Mouse (Mus musculus) MEL (cell line): ENCODE data around the gene Smo. TPM values are rescaled to one million over a fixed set of nuclear protein-coding genes. Genes with fewer than 3 reads are reported as not detected.

Source experiments
- DNase-seq: peaks from one replicate; pipeline ENCODE4 v3.0.0; 2011; ENCODE audit warnings: low read depth, low spot score
- H3K27ac ChIP-seq: 2 replicates; pipeline ENCODE4 v1.5.1; 2012; ENCODE audit warnings: low read depth, mild to moderate bottlenecking, control low read depth, low read length, moderate library complexity; ENCODE audit not compliant: control insufficient read depth
- H3K27me3 ChIP-seq, 2 experiments: fragments of 150-350 bp in 1 of 2; sonication (generic) in 1 of 2; 2 replicates each; pipeline ENCODE4 v1.6.1; 2012; ENCODE audit warnings: low read length in 2 of 2, mild to moderate bottlenecking in 2 of 2, improper control_type of control experiment in 1 of 2, moderate library complexity in 1 of 2; ENCODE audit not compliant: insufficient read depth in 2 of 2, control insufficient read depth in 1 of 2
- H3K36me3 ChIP-seq, 2 experiments: 2 replicates each; pipeline ENCODE4 v1.6.1; 2012 to 2014; ENCODE audit warnings: low read length in 2 of 2, improper control_type of control experiment in 1 of 2, inconsistent platforms in 1 of 2, mild to moderate bottlenecking in 1 of 2; ENCODE audit not compliant: insufficient read depth in 2 of 2, control insufficient read depth in 1 of 2
- H3K4me1 ChIP-seq, 2 experiments: fragments of 150-350 bp in 1 of 2; sonication (generic) in 1 of 2; 2 replicates each; pipeline ENCODE4 v1.6.1; 2012; ENCODE audit warnings: low read length in 2 of 2, improper control_type of control experiment in 1 of 2, mild to moderate bottlenecking in 1 of 2; ENCODE audit not compliant: insufficient read depth in 2 of 2, control insufficient read depth in 1 of 2
- H3K4me3 ChIP-seq, 2 experiments: fragments of 150-350 bp in 1 of 2; sonication (generic) in 1 of 2; 2 replicates each; pipeline ENCODE4 v1.5.1; 2012; ENCODE audit warnings: low read depth in 2 of 2, low read length in 2 of 2, mild to moderate bottlenecking in 2 of 2, moderate library complexity in 2 of 2, control low read depth in 1 of 2, improper control_type of control experiment in 1 of 2; ENCODE audit not compliant: control insufficient read depth in 1 of 2, insufficient read depth in 1 of 2
- H3K79me2 ChIP-seq: 2 replicates; pipeline ENCODE4 v1.6.1; 2012; ENCODE audit warnings: mild to moderate bottlenecking, low read length, moderate library complexity; ENCODE audit not compliant: control insufficient read depth, poor library complexity, insufficient read depth
- H3K9ac ChIP-seq: 2 replicates; pipeline ENCODE4 v1.6.1; 2012; ENCODE audit warnings: low read depth, mild to moderate bottlenecking, control low read depth, low read length, moderate library complexity; ENCODE audit not compliant: control insufficient read depth, poor library complexity, severe bottlenecking
- H3K9me3 ChIP-seq: fragments of 150-350 bp; sonication (generic); replicated peaks from 2 replicates; pipeline ENCODE4 v1.6.1; 2012; ENCODE audit warnings: mild to moderate bottlenecking, low read length, improper control_type of control experiment, moderate library complexity; ENCODE audit not compliant: insufficient read depth
- BHLHE40 ChIP-seq: IDR thresholded peaks from 2 replicates; pipeline ENCODE4 v1.6.1; 2012; ENCODE audit warnings: low read depth, mild to moderate bottlenecking, inconsistent platforms, low read length, improper control_type of control experiment, borderline replicate concordance
- CHD1 ChIP-seq: IDR thresholded peaks from 2 replicates; pipeline ENCODE4 v1.6.1; 2012; ENCODE audit warnings: low read depth, mild to moderate bottlenecking, inconsistent platforms, low read length, improper control_type of control experiment
- ELF1 ChIP-seq: IDR thresholded peaks from 2 replicates; pipeline ENCODE4 v1.6.1; 2014; ENCODE audit warnings: low read depth, mild to moderate bottlenecking, inconsistent platforms, low read length, improper control_type of control experiment, moderate library complexity
- EP300 ChIP-seq, 2 experiments: IDR thresholded peaks; 2 replicates each; pipeline ENCODE4 v1.6.1; 2011; ENCODE audit warnings: improper control_type of control experiment in 2 of 2, low read length in 2 of 2, low read depth in 1 of 2, mild to moderate bottlenecking in 1 of 2
- ETS1 ChIP-seq: IDR thresholded peaks from 2 replicates; pipeline ENCODE4 v1.6.1; 2012; ENCODE audit warnings: low read depth, mild to moderate bottlenecking, inconsistent platforms, low read length, improper control_type of control experiment, moderate library complexity
- GABPA ChIP-seq: IDR thresholded peaks from 2 replicates; pipeline ENCODE4 v1.6.1; 2012; ENCODE audit warnings: low read depth, mild to moderate bottlenecking, inconsistent platforms, low read length, improper control_type of control experiment, moderate library complexity
- GATA1 ChIP-seq: IDR thresholded peaks from 2 replicates; pipeline ENCODE4 v1.6.1; 2011; ENCODE audit warnings: low read depth, low read length, improper control_type of control experiment
- HCFC1 ChIP-seq: IDR thresholded peaks from 2 replicates; pipeline ENCODE4 v1.6.1; 2012; ENCODE audit warnings: low read depth, mild to moderate bottlenecking, inconsistent platforms, low read length, improper control_type of control experiment, moderate library complexity
- JUND ChIP-seq: IDR thresholded peaks from 2 replicates; pipeline ENCODE4 v1.6.1; 2011; ENCODE audit warnings: low read depth, mild to moderate bottlenecking, improper control_type of control experiment, low read length
- MAX ChIP-seq: IDR thresholded peaks from 2 replicates; pipeline ENCODE4 v1.6.1; 2011; ENCODE audit warnings: low read length, improper control_type of control experiment
- MAZ ChIP-seq: IDR thresholded peaks from 2 replicates; pipeline ENCODE4 v1.6.1; 2012; ENCODE audit warnings: low read depth, mild to moderate bottlenecking, inconsistent platforms, low read length, improper control_type of control experiment
- MEF2A ChIP-seq: IDR thresholded peaks from 2 replicates; pipeline ENCODE4 v1.6.1; 2014; ENCODE audit warnings: low read depth, mild to moderate bottlenecking, inconsistent platforms, low read length, improper control_type of control experiment; ENCODE audit not compliant: poor library complexity, insufficient replicate concordance, severe bottlenecking; ENCODE audit errors: extremely low read depth
- MYB ChIP-seq: IDR thresholded peaks from 2 replicates; pipeline ENCODE4 v1.6.1; 2011; ENCODE audit warnings: mild to moderate bottlenecking, low read depth, low read length, improper control_type of control experiment
- POLR2AphosphoS2 ChIP-seq: IDR thresholded peaks from 2 replicates; pipeline ENCODE4 v1.6.1; 2011; ENCODE audit warnings: low read length, improper control_type of control experiment
- POLR2AphosphoS5 ChIP-seq: IDR thresholded peaks from 2 replicates; pipeline ENCODE4 v1.6.1; 2012; ENCODE audit warnings: low read depth, borderline replicate concordance, mild to moderate bottlenecking, inconsistent platforms, low read length, moderate library complexity, mixed read lengths
- RCOR1 ChIP-seq: IDR thresholded peaks from 2 replicates; pipeline ENCODE4 v1.6.1; 2012; ENCODE audit warnings: low read depth, mild to moderate bottlenecking, inconsistent platforms, low read length, improper control_type of control experiment
- SIN3A ChIP-seq: IDR thresholded peaks from 2 replicates; pipeline ENCODE4 v1.6.1; 2012; ENCODE audit warnings: low read length, improper control_type of control experiment, inconsistent platforms
- SMC3 ChIP-seq: IDR thresholded peaks from 2 replicates; pipeline ENCODE4 v1.6.1; 2011; ENCODE audit warnings: low read depth, low read length, improper control_type of control experiment
- TCF12 ChIP-seq: IDR thresholded peaks from 2 replicates; pipeline ENCODE4 v1.6.1; 2014; ENCODE audit warnings: low read depth, mild to moderate bottlenecking, inconsistent platforms, low read length, improper control_type of control experiment, moderate library complexity
- UBTF ChIP-seq: IDR thresholded peaks from 2 replicates; pipeline ENCODE4 v1.6.1; 2012; ENCODE audit warnings: low read depth, mild to moderate bottlenecking, inconsistent platforms, low read length, improper control_type of control experiment, moderate library complexity, borderline replicate concordance; ENCODE audit not compliant: insufficient read depth
- ZC3H11A ChIP-seq: IDR thresholded peaks from 2 replicates; pipeline ENCODE4 v1.6.1; 2012; ENCODE audit warnings: low read depth, mild to moderate bottlenecking, inconsistent platforms, low read length, improper control_type of control experiment
- ZKSCAN1 ChIP-seq: IDR thresholded peaks from 2 replicates; pipeline ENCODE4 v1.6.1; 2012; ENCODE audit warnings: low read depth, mild to moderate bottlenecking, inconsistent platforms, low read length, improper control_type of control experiment, moderate library complexity
- ZMIZ1 ChIP-seq: IDR thresholded peaks from 2 replicates; pipeline ENCODE4 v1.6.1; 2012; ENCODE audit warnings: low read depth, mild to moderate bottlenecking, inconsistent platforms, low read length, improper control_type of control experiment, moderate library complexity
- ZNF384 ChIP-seq: IDR thresholded peaks from 2 replicates; pipeline ENCODE4 v1.6.1; 2012; ENCODE audit warnings: low read depth, mild to moderate bottlenecking, inconsistent platforms, low read length, improper control_type of control experiment
- polyA plus RNA-seq, 2 experiments: library from polyadenylated mRNA; stranded (reverse) in 1 of 2; unstranded in 1 of 2; fragments of >175 nt in 1 of 2; fragments of >200 nt in 1 of 2; gene quantifications; 2 replicates each; pipeline versions ENCODE4 v1.2.1 to v1.2.4; 2012; ENCODE audit warnings: low replicate concordance in 2 of 2, low read depth in 1 of 2; ENCODE audit not compliant: insufficient read length in 2 of 2, insufficient read depth in 1 of 2, missing spikeins in 1 of 2
- total RNA-seq: library from RNA; depleted of rRNA; stranded (reverse); fragments of 300-350 nt; gene quantifications from 2 replicates; pipeline ENCODE4 v1.2.3, GENCODE M21; 2012

Gene Smo
- total and polyA plus RNA-seq, 3 experiments, result 62.6 to 83.7 TPM; not detected in 1

GRCm38 (mm10) chr6:29776542-29777237, 41.4 kb downstream of the Smo start (continued):
- TF ChIP-seq MAZ (peak; percentile 50; the same call in 1 of the 2 replicates), ZC3H11A (no peak), EP300 (IDR thresholded peaks at IDR 0.05; ENCODE audit: low read depth in 1 of 2, low read length in 2 of 2) (peak; percentile 86 to 97), GABPA (no peak)

GRCm38 (mm10) chr6:29777238-29777555, 41.9 kb downstream of the Smo start:
- peak overlapping the region; percentile 3 to 16; a peak in 3 of 4 replicates for H3K4me3 ChIP-seq
- H3K79me2 ChIP-seq, result peaks cover 11% of the 10 kb centered on the region
- peak; percentile 40 for DNase-seq
- H3K27me3 ChIP-seq, result no peaks in the 10 kb centered on the region
- TF ChIP-seq ETS1 (no peak), MAZ (no peak), ZKSCAN1 (no peak), POLR2AphosphoS5 (no peak), RCOR1 (no peak), ZC3H11A (no peak), BHLHE40 (no peak), CHD1 (no peak), MYB (no peak), POLR2AphosphoS2 (no peak), ZMIZ1 (no peak), SMC3 (no peak), TCF12 (no peak), MEF2A (no peak), SIN3A (no peak), ELF1 (no peak)
- H3K4me1 ChIP-seq, result peaks cover 28 to 40% of the 10 kb centered on the region in 2 experiments
- H3K9me3 ChIP-seq, result no peaks in the 10 kb centered on the region
- H3K36me3 ChIP-seq, result peaks cover 0 to 50% of the 10 kb centered on the region in 2 experiments; a peak in 2 of 4 replicates
- peak overlapping the region; percentile 65 for H3K27ac ChIP-seq
- H3K9ac ChIP-seq, result 0 out of 2 replicates have a peak overlapping the region, but pooled peaks have one; percentile 11

DNA sequence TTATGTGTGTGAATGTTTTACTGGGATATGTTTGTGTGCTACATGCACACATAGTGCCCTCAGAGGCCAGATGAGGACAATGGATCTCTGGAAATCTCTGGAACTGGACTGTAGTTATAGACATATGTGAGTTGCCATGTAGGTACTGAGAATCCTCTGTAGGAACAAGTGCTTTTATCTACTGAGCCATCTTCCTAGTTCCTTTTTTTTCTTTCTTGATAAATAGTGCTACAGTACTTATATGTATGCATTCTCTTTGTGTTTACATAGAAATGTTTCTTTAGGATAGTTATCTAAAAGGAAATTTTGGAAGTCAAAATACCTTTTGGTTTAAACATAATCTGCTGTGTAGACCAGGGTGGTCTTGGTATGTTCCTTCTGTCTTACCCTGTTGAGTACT, 44.8 kb downstream of the Smo start:
- DNase-seq, result no peak

More for the DNA sequence above, 44.8 kb downstream of the Smo start:
- H3K79me2 ChIP-seq, result peaks cover 7% of the 10 kb centered on the region
- no peak overlapping the region for H3K4me3 ChIP-seq
- peaks cover 0 to 58% of the 10 kb centered on the region in 2 experiments; a peak in 2 of 4 replicates for H3K36me3 ChIP-seq
- TF ChIP-seq MAX, result no peak
- peak; percentile 61 for TF ChIP-seq ZNF384
- TF ChIP-seq GATA1, result peak; percentile 83
- TF ChIP-seq UBTF, result no peak
- TF ChIP-seq EP300 (IDR thresholded peaks at IDR 0.05; ENCODE audit: low read depth in 1 of 2, low read length in 2 of 2), result peak in 1 of 2 experiments; percentile 53; a peak in 1 of 4 replicates
- no peak for TF ChIP-seq JUND
- no peak for TF ChIP-seq ETS1
- no peak for TF ChIP-seq HCFC1
- no peaks in the 10 kb centered on the region for H3K27me3 ChIP-seq
- H3K9me3 ChIP-seq, result no peaks in the 10 kb centered on the region
- peaks cover 26 to 49% of the 10 kb centered on the region in 2 experiments for H3K4me1 ChIP-seq
- H3K9ac ChIP-seq, result no peak overlapping the region
- H3K27ac ChIP-seq, result no peak overlapping the region
